Mouse (Mus musculus) testis, postnatal 14 days (tissue): ENCODE results near the gene Ptx3.
A peak's percentile ranks its signal among the peaks of the same experiment; 100 is the strongest.
"Not testable (repeated sequence)": the region's sequence is repeated elsewhere in the genome, so short reads cannot be mapped to it uniquely, and the experiment has no call there.

ENCODE experiments used
- DNase-seq: peaks from one replicate; pipeline ENCODE4 v3.0.0; 2021; ENCODE audit warnings: low spot score

Ptx3 gene

GRCm38 (mm10) chr3:66219655-66220191, at the start of gene Ptx3:
TSS of gene Ptx3 (plus strand) at chr3:66219910.
- no peak for DNase-seq

- DNase-seq = no peak
Measured at GRCm38 (mm10) chr3:66172907-66173306, 46.8 kb upstream of the Ptx3 start.

GRCm38 (mm10) chr3:66179647-66180046, 40.1 kb upstream of the Ptx3 start:
- DNase-seq = no peak

GRCm38 (mm10) chr3:66193910-66194562, 25.7 kb upstream of the Ptx3 start:
- DNase-seq = no peak

GRCm38 (mm10) chr3:66208836-66209573, 10.7 kb upstream of the Ptx3 start:
- no peak for DNase-seq

GRCm38 (mm10) chr3:66213524-66213923, 6.2 kb upstream of the Ptx3 start:
- no peak for DNase-seq

- DNase-seq = no peak
Measured at GRCm38 (mm10) chr3:66215759-66216158, 4.0 kb upstream of the Ptx3 start.

GRCm38 (mm10) chr3:66220554-66221242, 988 bp downstream of the Ptx3 start:
- peak; percentile 10 for DNase-seq

GRCm38 (mm10) chr3:66221243-66221611, 1.5 kb downstream of the Ptx3 start:
- DNase-seq = no peak

GRCm38 (mm10) chr3:66224931-66225537, 5.3 kb downstream of the Ptx3 start:
- no peak for DNase-seq

GRCm38 (mm10) chr3:66236234-66236871, 16.6 kb downstream of the Ptx3 start:
- not testable (repeated sequence) for DNase-seq

- DNase-seq = no peak
Measured at GRCm38 (mm10) chr3:66240476-66240875, 20.8 kb downstream of the Ptx3 start.

GRCm38 (mm10) chr3:66251842-66252241, 32.1 kb downstream of the Ptx3 start:
- no peak for DNase-seq

GRCm38 (mm10) chr3:66254504-66255105, 34.9 kb downstream of the Ptx3 start:
- no peak for DNase-seq

- no peak for DNase-seq
Measured at GRCm38 (mm10) chr3:66262319-66262718, 42.6 kb downstream of the Ptx3 start.

GRCm38 (mm10) chr3:66263270-66263669, 43.6 kb downstream of the Ptx3 start:
- DNase-seq = no peak
